Mouse (Mus musculus): ENCODE data around the gene Ppm1g. TPM values are rescaled to one million over a fixed set of nuclear protein-coding genes. Genes with fewer than 3 reads are reported as not detected.

The Ppm1g gene
- total RNA-seq, 2 experiments from 2014 or later = 71.3 to 74.8 TPM

- H3K27ac ChIP-seq = no peak overlapping the region
- TF ChIP-seq CTCF (conservative IDR thresholded peaks at IDR 0.05) = no peak
- DNase-seq (ENCODE audit: low spot score in 2 of 2) = no peak
- peak overlapping the region; percentile 85; the same call in 1 of the 2 replicates for H3K4me3 ChIP-seq
Measured at GRCm38 (mm10) chr5:31194486-31195485, 25.7 kb downstream of the Ppm1g start.

DNA sequence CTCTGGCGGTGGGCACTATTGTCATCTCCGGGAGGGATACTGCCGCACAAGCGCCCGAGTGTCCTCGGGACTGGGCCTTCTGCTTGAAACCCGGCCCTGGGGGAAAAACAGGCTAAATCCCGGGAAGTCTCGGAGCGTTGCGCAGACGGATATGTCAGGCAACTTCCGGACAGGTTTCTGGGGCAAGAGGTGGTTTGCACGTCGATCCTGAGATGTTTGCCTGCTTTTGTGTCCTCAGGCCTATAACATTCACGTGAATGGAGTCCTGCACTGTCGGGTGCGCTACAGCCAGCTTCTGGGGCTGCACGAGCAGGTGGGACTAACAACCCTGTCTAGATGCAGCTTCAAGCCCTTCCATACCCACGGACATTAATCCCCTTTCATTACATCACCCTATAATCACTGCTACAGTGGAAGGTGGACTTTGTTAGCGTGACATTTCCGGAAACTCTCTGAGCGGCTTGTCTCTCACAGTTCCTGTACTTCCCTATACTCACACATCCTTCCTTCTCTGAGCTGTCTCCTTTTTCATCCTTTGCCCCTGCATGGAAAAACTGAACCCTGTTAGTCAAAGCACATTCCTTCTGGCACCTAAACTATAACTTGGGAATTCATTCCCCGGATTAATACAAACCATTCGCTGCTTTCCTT lies 26.7 kb downstream of the Ppm1g start:
- H3K27ac ChIP-seq = peak overlapping the region; percentile 97
- peak in 1 of 2 experiments; percentile 21 for DNase-seq (ENCODE audit: low spot score in 2 of 2)
- H3K4me3 ChIP-seq = peak overlapping the region; percentile 85
- no peak for TF ChIP-seq CTCF (conservative IDR thresholded peaks at IDR 0.05)

GRCm38 (mm10) chr5:31192939-31193630 lies 27.4 kb downstream of the Ppm1g start, which contains the start of the genes Snx17 and Eif2b4:
Gene Snx17 (plus strand): TSS chr5:31193227.
Gene Eif2b4 (minus strand): TSS chr5:31193430.
- peak; percentile 70 for TF ChIP-seq CTCF (conservative IDR thresholded peaks at IDR 0.05)
- Histone ChIP-seq H3K27ac (peak within 1 kb of the TSS; percentile 97), H3K4me3 (peak within 1 kb of the TSS; percentile 85)
- peak; percentile 99 to 100 for DNase-seq (ENCODE audit: low spot score in 2 of 2)

DNA sequence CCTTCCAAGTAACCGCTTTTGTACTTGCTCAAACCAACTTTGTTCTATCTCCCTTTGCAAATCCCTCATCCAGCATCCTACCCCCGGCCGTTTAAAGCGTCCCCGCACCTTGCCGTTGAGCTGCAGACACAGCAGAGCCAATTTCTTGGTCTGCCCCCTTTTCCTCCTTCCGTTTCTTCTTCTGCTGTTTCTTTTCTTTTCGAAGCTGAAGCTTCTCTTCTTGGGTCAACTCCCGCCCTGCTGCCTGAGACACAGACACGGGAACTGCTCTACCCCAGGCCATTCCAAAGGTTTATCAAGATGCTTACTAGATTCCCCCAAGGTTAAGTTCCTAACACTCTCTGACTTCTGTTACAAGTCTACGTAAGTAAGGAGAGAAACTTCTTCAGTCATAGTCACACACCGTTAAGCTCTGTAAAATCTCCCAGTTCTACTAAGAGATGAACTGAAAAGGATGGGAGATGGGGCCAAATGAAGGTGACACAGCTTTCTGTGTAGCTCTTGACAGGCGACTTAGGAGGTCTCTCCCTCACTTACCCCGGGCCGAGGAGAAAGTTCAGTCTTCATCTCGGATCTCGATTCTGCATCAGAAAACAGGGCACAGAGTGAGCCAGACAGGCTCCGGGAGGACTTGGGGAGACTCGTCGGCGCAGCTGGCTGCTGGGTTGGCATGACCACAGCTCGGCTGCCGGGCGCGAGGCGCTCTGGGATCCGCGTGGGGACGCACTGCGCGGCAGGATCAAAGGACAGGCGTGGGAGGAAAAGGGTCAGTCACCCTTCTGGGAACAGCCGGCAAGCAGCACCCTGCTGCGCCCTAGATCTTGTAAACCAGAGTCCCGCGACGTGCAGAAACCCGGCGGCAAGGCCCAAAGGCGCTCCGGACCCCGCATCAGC lies 28.2 kb downstream of the Ppm1g start:
- peak overlapping the region; percentile 85 for H3K4me3 ChIP-seq
- no peak for TF ChIP-seq CTCF (conservative IDR thresholded peaks at IDR 0.05)
- peak overlapping the region; percentile 97 for H3K27ac ChIP-seq
- DNase-seq (ENCODE audit: low spot score in 2 of 2) = no peak

GRCm38 (mm10) chr5:31190201-31190600 lies 30.3 kb downstream of the Ppm1g start:
- Histone ChIP-seq H3K27ac (no peak overlapping the region), H3K4me3 (no peak overlapping the region)
- no peak for TF ChIP-seq CTCF (conservative IDR thresholded peaks at IDR 0.05)
- DNase-seq (ENCODE audit: low spot score in 2 of 2) = no peak

GRCm38 (mm10) chr5:31188223-31188840 lies 32.2 kb downstream of the Ppm1g start:
- DNase-seq (ENCODE audit: low spot score in 2 of 2) = no peak
- TF ChIP-seq CTCF (conservative IDR thresholded peaks at IDR 0.05) = peak; percentile 65
- Histone ChIP-seq H3K4me3 (no peak overlapping the region), H3K27ac (no peak overlapping the region)

GRCm38 (mm10) chr5:31183678-31184077 lies 36.8 kb downstream of the Ppm1g start:
- no peak for DNase-seq (ENCODE audit: low spot score in 2 of 2)
- no peak overlapping the region for H3K27ac ChIP-seq
- TF ChIP-seq CTCF (conservative IDR thresholded peaks at IDR 0.05) = no peak
- H3K4me3 ChIP-seq = no peak overlapping the region

DNA sequence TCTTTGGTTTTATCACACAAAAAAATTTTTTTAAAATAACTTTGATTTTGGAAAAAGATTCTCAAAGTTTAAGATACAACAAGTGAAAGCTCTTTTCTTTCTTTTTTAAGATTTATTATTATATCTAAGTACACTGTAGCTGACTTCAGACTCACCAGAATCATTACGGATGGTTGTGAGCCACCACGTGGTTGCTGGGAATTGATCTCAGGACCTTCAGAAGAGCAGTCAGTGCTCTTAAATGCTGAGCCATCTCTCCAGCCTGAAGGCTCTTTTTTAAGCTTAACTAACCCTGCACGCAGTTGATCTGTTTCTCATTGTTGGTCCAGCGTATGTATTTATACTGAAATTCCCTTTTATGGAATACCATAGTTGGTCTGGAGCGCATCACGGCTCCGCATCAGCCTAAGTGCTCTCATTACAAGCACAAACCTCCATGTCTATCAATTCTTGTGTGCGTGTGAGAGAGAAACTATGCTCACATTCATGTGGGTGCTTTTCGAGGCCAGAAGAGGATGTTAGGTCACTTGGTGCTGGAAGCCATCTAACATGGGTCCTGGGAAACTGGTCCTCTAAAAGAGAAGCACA lies 39.2 kb downstream of the Ppm1g start:
- TF ChIP-seq CTCF (conservative IDR thresholded peaks at IDR 0.05) = no peak
- H3K27ac ChIP-seq = peak overlapping the region; percentile 98; the same call in 1 of the 2 replicates
- no peak for DNase-seq (ENCODE audit: low spot score in 2 of 2)
- H3K4me3 ChIP-seq = no peak overlapping the region

DNA sequence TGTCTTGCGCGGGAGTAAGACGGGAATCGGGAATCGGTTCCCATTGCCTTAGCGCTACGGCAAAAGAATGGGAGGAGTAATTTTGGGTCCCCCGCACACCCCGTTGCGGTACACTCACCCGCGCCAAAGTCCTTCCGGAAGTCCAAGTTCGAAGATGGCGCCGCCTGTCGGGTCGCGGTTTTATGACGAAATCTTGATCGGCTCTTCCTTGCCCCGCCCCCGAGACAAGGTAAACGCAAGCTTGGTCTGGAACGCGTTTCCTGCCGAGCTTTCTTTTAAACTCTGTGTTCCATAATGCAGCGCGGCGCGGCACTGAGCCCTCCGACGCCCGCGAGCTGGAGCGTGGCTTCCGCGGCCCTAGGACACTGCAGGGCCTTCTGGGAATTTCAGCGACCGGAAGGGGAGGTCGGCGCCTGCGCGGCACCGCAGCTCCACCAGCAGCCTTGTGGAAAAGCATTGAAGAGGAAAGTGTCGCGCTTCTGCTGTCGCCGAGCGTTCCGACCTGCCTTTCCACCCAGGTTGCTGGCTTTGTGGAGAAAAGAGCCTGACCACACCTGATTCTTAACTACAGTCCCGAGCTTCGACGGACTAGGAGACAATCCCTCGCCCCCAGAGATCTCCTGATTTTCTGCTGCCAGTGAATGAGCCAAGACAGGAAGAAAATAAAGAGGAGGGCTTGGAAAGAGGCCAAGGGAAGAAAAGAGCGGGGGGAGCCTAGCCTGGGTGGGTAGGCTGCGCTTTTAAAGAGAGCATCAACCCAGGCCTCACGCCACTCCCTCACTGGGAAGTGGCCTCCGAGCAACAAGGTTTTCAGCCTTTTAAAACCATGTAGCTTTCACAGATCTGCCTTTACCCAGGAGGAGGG lies 40.5 kb downstream of the Ppm1g start, which contains the start of the genes Gm29609 and Gtf3c2:
Gene Gm29609, minus strand, starts transcription at position 146 of the 865 bp plus-strand sequence.
Gene Gtf3c2, minus strand, starts transcription at position 379 of the 865 bp plus-strand sequence.
- 0 out of 2 replicates have a peak, but pooled peaks have one; percentile 19 for TF ChIP-seq CTCF (conservative IDR thresholded peaks at IDR 0.05)
- Histone ChIP-seq H3K27ac (peak within 1 kb of the TSS; percentile 98), H3K4me3 (peak within 1 kb of the TSS; percentile 62)
- peak; percentile 97 to 98 for DNase-seq (ENCODE audit: low spot score in 2 of 2)

GRCm38 (mm10) chr5:31179301-31179765 lies 41.2 kb downstream of the Ppm1g start:
- no peak for DNase-seq (ENCODE audit: low spot score in 2 of 2)
- H3K4me3 ChIP-seq = peak overlapping the region; percentile 62
- TF ChIP-seq CTCF (conservative IDR thresholded peaks at IDR 0.05) = peak; percentile 22
- peak overlapping the region; percentile 98 for H3K27ac ChIP-seq

All from layer of hippocampus, adult 2 months (tissue).